Mouse (Mus musculus): Measurements from ENCODE around the gene Fcgrt.
A peak's percentile ranks its signal among the peaks of the same experiment; 100 is the strongest.

The Fcgrt gene

DNA sequence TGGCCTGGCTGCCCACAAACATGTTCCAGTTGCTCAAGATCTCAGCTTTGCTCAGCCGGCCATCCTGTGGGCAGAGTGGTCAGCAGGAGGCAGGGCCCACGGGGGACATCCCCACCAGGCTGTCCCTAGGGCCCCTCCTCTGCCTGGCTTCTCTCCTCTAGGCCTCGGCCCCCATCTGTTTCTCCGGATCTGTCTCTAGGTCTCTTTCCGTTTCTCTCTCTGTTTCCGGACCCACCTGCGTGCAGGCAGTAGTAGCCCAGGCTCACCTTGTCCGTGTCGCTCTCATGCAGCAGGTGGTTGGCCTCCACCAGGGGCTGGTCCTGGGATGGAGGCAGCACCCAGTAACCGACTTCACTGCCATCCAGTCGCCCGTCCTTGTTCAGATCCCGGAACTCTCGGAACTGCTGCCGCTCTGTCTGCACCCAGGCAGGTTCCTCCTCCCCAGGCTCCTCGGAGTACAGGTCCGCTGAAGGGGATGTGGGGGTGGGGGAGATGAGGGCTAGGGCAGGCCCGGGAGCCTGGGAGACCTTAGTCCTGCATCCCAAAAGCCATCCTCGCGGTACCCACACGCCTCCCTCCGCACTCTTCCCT is 20.3 kb downstream of the Fcgrt start:
- no peak for DNase-seq (ENCODE audit: low spot score in 2 of 2)

DNA sequence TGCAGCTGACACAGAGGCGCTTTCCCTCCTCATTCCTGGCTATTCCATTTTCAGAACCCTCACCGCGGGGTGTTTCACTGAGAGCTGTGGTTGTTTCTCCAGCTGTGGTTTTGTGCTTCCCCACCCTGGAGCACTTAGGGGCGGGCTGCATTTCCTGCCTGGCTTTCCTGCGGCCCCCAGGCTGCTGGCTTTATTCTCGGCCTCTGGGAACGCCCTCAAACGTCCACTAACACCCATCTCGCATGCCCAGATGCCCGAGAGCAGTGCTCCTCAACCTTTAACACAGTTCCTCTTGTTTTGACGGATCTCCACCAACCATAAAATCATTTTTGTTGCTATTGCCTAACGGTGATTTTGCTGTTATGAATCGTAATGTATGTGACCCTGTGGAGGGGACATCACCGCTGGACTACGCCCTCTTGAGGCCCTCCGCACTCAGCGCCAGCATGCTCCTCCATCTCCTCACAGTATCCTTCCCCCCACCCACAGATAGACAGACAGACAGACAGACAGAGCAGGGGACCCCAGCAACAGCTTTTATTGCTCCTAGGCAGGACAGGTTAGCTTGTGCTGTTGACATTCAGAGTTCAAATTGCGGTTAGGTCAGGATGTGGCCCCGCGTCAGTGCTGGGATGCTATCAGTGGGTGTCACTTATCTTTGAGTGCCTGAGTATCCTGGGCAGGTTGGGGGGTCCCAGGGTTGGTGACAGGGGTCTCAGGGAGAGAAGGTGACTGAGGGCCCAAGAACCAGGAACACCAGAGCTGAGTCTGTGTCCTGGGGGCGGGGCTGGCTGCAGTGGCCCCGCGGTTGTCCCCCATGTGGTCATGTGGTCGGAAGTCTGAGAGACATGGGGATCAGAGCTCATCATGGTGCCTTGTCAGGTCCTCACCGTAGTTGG is 21.0 kb downstream of the Fcgrt start:
- DNase-seq (ENCODE audit: low spot score in 2 of 2) = peak; percentile 74 to 87

DNA sequence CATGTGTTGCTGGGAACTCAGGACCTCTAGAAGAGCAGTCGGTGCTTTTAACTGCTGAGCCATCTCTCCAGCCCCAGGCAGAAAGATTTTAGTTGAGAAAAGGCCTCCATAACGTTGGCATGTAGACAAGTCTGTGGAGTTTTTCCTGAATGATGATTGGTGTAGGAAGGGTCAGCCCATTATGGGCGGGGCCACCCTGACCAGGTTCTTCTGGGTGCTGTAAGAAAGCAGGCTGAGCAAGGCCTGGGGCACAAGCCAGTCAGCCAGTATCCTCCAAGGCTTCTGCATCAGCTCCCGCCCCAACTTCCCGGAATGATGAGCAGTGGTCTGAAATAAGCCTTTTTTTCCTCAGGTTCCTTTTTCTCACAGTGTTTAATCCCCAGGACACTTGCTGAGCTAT is 22.6 kb downstream of the Fcgrt start:
- no peak for DNase-seq (ENCODE audit: low spot score in 2 of 2)

DNA sequence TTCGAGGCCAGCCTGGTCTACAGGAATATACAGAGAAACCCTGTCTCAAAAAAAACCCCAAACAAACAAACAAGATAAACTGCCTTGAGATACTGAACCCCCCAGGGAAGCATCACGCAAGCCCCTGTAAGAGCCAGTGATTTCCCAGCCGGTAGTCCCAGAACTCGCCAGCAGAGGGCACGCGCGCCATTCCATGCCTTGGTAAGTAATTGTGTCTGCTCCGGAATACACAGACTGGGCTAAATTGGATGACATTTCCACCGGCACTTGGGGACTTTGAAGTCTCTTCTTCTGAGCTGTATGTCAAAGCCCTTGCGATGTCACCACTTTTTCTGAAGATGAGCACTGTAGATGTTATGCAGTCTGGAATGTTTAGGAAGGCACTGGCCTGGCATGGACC is 23.8 kb downstream of the Fcgrt start:
- DNase-seq (ENCODE audit: low spot score in 2 of 2) = peak; percentile 85 to 90

DNA sequence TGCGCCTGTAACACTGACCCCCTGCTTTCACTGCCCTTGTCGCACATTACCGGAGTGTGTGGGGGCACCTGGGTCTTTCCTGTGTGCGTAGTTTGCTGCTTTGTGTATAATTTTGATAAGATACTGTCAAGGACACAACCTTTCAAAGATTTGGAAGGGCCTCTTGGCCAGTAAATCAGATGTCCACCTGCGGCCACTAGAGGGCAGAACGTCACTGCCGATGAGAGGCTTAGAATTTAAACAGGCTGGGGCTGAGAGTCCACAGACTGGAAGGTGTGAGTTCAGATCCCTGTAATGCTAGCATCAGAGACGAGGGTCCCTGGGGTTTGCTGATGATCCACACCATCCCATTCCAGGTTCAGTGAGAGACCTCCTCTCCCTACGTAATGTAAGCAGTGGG is 25.1 kb downstream of the Fcgrt start:
- DNase-seq (ENCODE audit: low spot score in 2 of 2) = peak; percentile 58 to 71

DNA sequence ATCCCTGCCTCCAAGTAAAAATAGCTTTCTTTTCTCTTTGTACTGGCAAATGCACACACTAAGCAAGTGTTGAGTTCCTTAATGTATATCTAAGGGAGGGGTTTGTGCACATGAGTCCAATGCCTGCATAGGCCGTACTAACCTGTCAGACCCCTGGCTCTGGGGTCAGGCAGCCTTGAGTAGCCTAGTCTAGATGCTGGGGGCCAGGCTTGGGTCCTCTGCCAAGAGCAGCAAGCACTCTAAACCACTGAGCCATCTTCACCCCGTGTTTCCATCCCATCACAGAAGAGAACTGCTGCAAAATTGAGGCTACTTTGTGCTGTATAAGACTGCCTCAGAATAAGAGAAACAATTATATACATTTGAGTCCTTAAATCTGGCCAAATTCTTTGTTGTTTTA is 25.8 kb downstream of the Fcgrt start:
- DNase-seq (ENCODE audit: low spot score in 2 of 2) = no peak

DNA sequence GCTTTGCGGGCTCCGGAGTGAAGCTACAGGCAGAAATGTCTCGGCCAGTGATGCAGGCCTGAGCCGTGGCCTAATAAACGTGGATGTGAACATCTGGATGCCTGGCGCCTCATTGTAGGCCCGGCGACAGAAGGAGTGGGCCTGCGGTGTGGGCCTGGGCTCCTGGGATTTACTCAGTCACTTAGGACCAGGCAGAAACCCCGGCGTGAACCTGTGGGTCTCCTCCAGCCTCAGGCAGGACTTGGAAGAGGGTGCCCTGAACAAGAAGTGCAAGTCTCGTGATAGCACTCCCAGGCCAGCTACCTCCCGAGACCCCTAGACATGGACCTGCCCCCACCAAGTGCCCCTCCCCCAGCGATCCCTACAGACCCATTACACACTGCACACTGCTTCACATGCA is 26.3 kb downstream of the Fcgrt start:
- DNase-seq (ENCODE audit: low spot score in 2 of 2) = no peak

DNA sequence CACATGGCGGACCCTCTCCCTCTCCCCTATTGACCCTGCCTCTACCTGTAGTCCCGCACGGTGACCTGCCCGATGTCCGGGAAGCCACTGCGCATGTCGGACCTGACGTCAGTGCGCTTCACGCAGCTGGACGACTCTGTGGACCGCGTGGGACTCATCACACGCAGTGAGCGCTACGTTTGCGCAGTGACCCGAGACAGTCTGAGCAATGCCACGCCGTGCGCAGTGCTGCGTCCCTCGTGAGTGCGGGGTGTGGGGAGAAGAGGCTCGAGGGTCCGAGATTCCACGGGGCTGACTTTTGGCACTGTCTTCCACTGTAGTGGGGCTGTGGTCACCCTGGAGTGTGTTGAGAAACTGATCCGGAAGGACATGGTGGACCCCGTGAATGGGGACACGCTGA is 27.1 kb downstream of the Fcgrt start:
- DNase-seq (ENCODE audit: low spot score in 2 of 2) = no peak

DNA sequence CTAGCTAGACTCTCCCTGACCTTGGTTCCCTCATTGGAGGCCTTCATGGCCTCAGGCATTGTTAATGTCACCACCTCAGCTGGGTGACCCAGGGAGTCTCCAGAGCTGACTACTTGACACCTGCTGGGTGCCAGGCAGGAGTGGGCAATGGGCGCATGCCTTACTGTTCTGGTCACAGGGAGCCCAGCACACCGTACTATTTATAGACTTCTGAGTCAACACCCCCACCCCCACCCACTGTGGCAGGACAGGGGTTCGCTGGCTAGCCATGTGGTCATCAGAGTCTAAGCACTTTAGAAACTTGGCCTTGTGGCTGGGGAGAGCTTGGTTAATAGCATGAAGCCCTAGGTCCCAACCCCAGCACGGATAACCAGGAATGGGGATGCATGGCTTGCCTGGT is 28.2 kb downstream of the Fcgrt start:
- DNase-seq (ENCODE audit: low spot score in 2 of 2) = peak in 1 of 2 experiments; percentile 64

DNA sequence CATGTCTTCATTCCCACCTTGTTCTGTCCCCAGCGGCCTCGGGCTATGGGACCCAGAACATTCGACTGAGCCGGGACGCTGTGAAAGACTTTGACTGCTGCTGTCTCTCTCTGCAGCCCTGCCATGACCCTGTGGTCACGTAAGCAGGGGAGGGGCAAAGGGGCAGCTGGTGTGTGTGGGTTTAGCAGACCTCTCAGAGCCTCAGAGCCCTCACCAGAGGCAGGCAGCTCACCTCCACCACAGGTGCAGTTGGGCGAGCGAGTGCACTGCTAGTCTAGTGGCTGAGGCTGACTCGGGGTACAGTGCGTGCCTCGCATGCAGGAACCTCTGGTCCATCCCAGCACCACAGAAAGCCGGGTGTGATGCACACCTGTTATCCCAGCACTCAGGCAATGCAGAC is 29.7 kb downstream of the Fcgrt start:
- no peak for DNase-seq (ENCODE audit: low spot score in 2 of 2)

DNA sequence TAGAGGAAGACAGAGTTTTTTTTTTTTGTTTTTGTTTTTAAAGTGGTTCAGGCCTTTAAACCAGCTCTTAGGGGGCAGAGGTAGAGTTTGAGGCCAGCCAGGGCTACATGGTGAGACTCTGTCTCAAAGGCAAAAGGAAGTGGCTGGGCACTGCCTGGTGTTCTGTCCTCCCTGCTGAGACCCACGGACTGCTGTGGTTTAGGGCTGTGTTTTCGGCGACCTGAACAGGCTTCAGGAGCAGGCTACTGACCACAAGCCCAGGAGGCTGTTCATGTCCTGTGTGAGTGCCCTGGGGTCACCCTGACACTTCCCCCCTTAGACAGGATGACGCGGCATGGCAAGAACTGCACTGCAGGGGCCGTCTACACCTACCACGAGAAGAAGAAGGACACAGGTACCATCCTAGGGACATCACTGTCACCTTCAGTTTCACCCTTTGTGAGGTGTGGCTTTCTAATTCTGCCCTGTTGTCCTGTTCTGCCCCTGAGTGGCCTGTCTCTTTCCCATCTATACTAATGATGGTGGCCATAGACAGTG is 30.4 kb downstream of the Fcgrt start:
- no peak for DNase-seq (ENCODE audit: low spot score in 2 of 2)

DNA sequence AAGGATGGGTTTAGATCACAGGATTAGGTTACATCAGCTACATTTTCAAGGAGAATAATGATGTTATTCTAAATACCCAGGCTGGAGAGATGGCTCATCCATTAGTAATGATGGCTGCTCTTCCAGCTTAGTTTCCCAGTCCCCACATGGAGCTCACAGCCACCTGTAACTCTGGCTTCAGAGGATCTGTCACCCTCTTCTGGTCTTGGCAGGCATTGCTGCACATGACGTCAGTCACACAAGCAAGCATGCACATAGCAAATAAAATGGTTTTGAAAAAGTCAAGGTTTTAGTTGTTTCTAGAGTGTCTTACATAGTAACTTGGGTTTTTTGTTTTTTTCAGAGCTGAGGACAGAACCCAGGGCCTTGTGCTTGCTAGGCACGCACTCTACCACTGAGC is 31.4 kb downstream of the Fcgrt start:
- DNase-seq (ENCODE audit: low spot score in 2 of 2) = no peak

DNA sequence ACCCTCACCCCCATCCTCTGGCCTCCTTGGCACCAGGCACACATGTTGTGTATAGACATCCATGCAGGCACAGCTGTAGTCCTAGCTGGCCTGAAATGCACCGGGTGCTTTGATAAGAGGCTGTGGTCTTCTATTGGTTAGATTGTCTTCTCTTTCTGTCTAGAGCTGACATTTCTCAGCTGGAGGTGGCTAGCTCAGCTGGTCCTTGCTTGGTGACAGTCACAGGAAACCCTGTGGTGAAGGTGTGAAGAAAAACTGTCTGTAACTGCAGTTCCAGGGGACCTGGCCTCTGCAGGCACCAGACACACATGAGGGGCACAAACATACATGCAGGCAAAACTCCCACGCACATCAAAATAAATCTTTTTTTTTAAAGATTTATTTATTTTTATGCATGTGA is 34.0 kb downstream of the Fcgrt start:
- DNase-seq (ENCODE audit: low spot score in 2 of 2) = no peak

DNA sequence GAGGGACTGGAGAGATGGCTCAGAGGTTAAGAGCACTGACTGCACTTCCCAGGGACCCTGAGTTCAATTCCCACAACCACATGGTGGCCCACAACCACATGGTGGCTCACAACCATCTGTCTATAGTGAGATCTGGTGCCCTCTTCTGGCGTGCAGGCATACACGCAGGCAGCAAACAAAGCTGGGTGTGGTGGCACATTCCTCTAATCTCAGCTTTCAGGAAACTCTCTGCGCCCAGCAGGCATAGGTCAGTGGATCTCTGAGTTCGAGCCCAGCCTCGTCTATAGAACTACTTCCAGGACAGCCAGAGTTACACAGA is 35.7 kb downstream of the Fcgrt start:
- DNase-seq (ENCODE audit: low spot score in 2 of 2) = peak in 1 of 2 experiments; percentile 46

DNA sequence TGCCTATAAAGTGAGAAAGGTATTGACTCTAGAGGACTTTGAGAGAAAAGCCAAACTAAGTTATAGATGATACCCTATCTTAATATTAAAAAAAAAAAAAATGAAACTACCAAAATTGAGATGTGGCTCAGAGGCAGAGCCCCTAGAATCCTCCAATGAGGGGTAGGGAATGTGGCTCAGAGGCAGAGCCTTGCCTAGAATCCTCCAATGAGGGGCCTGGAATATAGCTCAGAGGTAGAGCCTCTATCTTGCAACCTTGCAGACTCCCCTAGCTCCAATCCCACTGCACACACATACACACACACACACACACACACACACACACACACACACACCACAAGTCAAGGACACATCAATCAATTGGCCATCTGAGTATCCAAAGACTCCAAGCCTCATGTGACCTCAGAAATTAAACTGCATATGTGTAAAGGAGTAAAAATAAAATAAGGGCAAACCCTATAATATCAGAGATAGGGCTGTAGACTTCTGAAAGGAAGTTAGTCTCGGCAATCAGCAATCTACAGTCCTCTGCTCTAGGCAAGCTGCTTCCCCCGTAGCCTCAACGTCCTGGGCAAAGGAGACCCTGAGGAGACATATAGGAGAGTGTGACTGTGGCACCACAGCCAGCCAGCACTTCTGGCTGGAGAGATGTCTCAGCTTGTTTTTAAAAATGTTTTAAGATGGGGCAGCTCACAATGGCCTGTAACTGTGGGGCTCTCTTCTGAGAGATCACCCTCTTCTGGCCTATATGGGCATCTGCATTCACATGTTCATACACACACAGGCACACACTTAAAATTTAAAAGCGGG is 36.3 kb downstream of the Fcgrt start:
- DNase-seq (ENCODE audit: low spot score in 2 of 2) = no peak

DNA sequence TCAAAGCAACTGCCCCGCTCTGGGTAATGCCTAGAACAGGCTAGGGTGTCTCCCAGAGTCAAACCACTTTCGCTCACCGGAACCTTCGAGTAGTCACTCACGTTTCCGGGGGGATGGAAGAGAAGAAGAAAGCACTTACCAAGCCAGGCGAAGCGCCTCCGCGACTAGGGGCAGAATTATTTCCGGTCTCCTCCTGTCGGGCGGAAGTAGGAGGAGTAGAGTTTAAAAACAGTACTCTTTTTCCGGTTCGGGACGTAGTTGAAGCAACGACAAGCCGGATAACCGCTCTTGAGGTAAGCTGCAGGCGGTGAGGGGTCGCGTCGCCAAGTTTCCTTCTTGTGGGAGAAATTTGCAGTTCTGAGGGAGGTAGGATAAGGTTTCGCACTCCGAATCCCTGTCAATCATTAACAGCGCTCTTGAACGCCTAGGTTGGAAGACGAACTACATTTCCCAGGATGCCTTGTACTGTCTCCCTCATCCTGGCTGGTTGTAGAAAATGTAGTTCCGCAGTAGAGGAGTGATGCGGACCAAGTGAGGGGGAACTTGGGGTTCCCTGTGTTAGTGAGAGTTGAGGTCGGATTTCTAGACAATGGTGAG is 41.3 kb downstream of the Fcgrt start, which contains the start of the genes Nosip and Prrg2:
Gene Nosip, plus strand, starts transcription at position 191 of the 597 bp plus-strand sequence.
Gene Prrg2, minus strand, starts transcription at position 439 of the 597 bp plus-strand sequence.
- peak; percentile 93 to 96 for DNase-seq (ENCODE audit: low spot score in 2 of 2)

DNA sequence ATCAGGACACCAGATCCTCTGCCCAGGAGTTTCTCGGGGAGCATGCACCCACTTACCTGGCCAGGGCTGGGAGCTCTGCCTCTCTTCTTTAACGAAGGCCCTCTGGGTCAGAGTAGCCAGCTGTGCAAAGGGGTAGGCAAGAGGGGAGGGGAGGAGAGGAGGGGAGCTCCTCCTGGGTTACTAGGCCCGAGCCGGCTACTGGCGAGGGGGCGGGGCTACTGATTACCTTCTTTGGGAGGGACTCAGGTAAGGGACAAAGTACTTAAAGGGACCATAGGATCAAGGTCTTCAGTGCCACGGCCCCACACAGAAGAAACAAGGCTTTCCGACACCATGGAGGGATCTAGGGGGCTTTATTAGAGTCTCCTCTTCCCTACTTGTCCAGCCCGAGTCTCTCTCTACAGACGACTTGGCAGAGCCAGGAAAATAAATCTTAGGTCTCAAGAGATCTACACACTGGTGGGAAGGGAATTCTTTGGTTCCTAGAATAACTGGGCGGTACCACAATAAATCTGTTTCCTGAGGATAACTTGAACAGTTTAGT is 42.0 kb downstream of the Fcgrt start:
- no peak for DNase-seq (ENCODE audit: low spot score in 2 of 2)

DNA sequence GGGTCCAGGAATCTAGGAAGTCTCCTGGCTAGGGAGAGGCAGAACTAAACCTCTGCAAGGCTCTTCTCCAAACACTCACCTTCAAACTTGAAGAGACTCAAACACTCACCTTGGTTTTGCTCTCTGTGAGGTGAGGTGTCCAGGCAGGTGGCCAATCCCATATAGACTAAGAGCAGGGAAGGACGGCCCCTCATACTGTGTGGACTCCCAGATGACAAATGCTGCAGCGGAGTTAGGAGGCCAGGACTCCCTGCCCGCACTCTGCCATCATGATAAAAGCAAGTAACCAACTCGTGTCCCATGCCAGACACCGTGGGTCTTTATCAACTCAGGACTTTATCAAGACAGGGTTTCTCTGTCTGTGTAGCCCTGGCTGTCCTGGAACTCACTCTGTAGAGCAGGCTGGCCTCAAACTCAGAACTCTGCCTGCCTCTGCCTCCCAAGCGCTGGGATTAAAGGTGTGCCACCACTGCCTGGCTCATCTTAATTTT is 43.0 kb downstream of the Fcgrt start:
- no peak for DNase-seq (ENCODE audit: low spot score in 2 of 2)

DNA sequence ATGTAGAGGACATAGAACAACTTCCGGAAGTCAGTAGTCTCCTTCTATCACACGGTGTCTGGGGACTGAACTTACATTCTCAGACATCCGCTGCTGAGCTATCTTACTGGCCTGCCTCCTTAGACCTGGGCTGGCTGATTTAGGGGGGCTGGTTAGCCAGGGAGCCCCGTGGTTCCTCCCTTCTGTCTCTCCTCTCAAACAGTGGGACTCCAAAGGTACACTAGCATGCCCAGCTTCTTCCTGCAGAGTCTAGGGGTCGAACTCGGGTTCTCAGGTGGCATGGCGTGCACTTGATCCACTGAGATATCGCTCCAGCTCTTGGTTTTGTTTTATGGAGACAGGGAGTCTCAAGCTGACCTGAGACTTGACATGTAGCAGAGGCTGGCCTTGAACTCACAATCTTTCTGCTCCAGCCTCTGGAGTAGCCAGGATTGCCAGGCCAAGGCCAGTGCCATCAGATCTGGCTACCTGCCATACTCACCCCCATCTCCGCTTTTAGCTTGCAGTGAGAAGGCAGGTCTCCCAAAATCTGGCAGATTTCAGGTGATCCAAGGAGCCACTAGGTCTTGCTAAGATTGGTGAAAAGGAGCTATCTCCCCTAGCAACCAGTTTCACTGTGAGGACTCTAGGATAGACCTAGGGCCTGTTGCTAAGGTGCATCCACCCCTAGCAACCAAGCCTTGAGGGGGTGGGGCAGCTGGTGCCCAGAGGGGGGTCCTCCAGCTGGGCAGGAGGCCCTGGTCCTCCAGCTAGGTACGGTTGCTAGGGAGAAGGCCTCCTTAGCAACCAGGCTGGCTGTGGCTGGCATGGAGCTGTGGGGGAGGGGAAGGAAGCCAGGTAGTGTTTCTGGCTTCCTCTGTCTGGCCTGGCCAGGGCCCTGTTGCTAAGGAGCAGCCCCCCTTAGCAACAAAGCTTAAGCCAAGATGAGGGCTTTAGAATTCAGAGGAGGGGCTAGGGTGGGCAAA is 44.8 kb downstream of the Fcgrt start:
- no peak for DNase-seq (ENCODE audit: low spot score in 2 of 2)

DNA sequence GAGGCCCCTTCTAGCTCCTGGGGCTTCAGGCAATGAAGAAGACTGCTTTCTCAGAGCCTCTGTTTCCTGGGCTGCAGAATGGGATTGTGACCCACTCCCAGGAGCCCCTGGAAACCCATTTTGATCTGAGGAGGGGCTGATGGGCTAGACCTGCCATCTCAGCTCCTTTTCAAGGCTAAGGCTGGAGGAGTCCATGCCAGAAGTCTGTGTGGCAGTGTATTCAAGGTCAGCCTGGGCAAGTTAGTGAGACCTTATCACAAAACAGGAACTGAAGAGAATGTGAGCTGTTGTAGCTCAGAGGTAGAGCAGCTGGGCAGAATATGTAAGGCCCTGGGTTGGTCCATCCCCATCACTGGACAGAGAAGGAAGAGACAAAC is 46.7 kb downstream of the Fcgrt start:
- DNase-seq (ENCODE audit: low spot score in 2 of 2) = no peak

Measured in heart, adult 9 months (tissue).